Mouse (Mus musculus) lung, postnatal 0 days (tissue): ENCODE measurements at regions not wholly inside any gene's neighbourhood (a gene's known extent, or its start where the extent isn't known, plus 50 kb on each side); places are given as distances from the start of the nearest gene placed in this dataset.

Experiments
- CTCF ChIP-seq: IDR thresholded peaks from 2 replicates; pipeline ENCODE4 v1.5.1; 2016; ENCODE audit warnings: antibody characterized with exemption, mild to moderate bottlenecking
- EP300 ChIP-seq: IDR thresholded peaks from 2 replicates; pipeline ENCODE4 v1.6.1; 2016; ENCODE audit warnings: antibody characterized with exemption, mild to moderate bottlenecking, control low read depth

GRCm38 (mm10) chr14:25383169-25383824 is 75.7 kb upstream of the Zmiz1 start:
- TF ChIP-seq CTCF (no peak), EP300 (peak; percentile 96)
